Mouse (Mus musculus): ENCODE results near the gene Pde3a.

- TF ChIP-seq CTCF (IDR thresholded peaks at IDR 0.05; ENCODE audit: low read depth, low read length): no peak
- TF ChIP-seq POLR2A (IDR thresholded peaks at IDR 0.05; ENCODE audit: extremely low read depth, insufficient read depth, low read length): no peak
Observed at GRCm38 (mm10) chr6:141494909-141495308, 245.8 kb downstream of the Pde3a start.

All from liver, adult 2 months (tissue).